Mouse (Mus musculus) forebrain, embryonic 14.5 days (tissue): Measurements from ENCODE around the gene Tbx5. TPM values are rescaled to one million over a fixed set of nuclear protein-coding genes. Genes with fewer than 3 reads are reported as not detected.

Experiments
- ATAC-seq: fragments of 200-750 bp; cut with Nextera tagmentation; 2 replicates; pipeline ENCODE4 v1.8.0; 2017; ENCODE audit warnings: mild to moderate bottlenecking, moderate library complexity
- DNase-seq: peaks from one replicate; pipeline ENCODE4 v3.0.0-alpha.2; 2015; ENCODE audit warnings: low spot score
- H3K27ac ChIP-seq: fragments of 300-500 bp; sonication (generic); 2 replicates; pipeline ENCODE4 v1.5.1; 2014; ENCODE audit warnings: low read depth, mild to moderate bottlenecking, control low read depth, low read length, moderate library complexity
- H3K27me3 ChIP-seq: fragments of 300-500 bp; sonication (generic); replicated peaks from 2 replicates; pipeline ENCODE4 v1.6.1; 2014; ENCODE audit warnings: low read length, control low read depth, mixed read lengths; ENCODE audit not compliant: control insufficient read depth, insufficient read depth
- H3K36me3 ChIP-seq: fragments of 300-500 bp; sonication (generic); 2 replicates; pipeline ENCODE4 v1.6.1; 2014; ENCODE audit warnings: low read length, control low read depth; ENCODE audit not compliant: control insufficient read depth, insufficient read depth
- H3K4me1 ChIP-seq: fragments of 300-500 bp; sonication (generic); 2 replicates; pipeline ENCODE4 v1.6.1; 2014; ENCODE audit warnings: antibody characterized with exemption, low read length, control low read depth; ENCODE audit not compliant: control insufficient read depth, insufficient read depth
- H3K4me2 ChIP-seq: fragments of 300-500 bp; sonication (generic); 2 replicates; pipeline ENCODE4 v1.6.1; 2014; ENCODE audit warnings: mild to moderate bottlenecking, control low read depth, low read length
- H3K4me3 ChIP-seq: fragments of 300-500 bp; sonication (generic); 2 replicates; pipeline ENCODE4 v1.5.1; 2014; ENCODE audit warnings: low read depth, low read length, control low read depth
- H3K9ac ChIP-seq: fragments of 300-500 bp; sonication (generic); 2 replicates; pipeline ENCODE4 v1.6.1; 2014; ENCODE audit warnings: mild to moderate bottlenecking, low read length, control low read depth, moderate library complexity
- H3K9me3 ChIP-seq: fragments of 300-500 bp; sonication (generic); replicated peaks from 2 replicates; pipeline ENCODE4 v1.6.1; 2016; ENCODE audit warnings: low read length, control low read depth, mixed read lengths; ENCODE audit not compliant: control insufficient read depth
- WGBS: fragments of 180-500 bp; shearing (Covaris S2); extraction: QIAGEN DNeasy Blood & Tissue Kit; methylation state at CpG from one replicate; pipeline ENCODE4 v1.1.7; 2014; 5-methylcytosine and 5-hydroxymethylcytosine counted together
- polyA plus RNA-seq: library from polyadenylated mRNA; unstranded; fragments of >200 nt; fragmentation: Nextera tagmentation; extraction: Ambion mirVana; gene quantifications from 2 replicates; pipeline ENCODE4 v1.2.1, GENCODE M21; 2014

Tbx5 gene
- polyA plus RNA-seq, 1 experiment from 2014 or later = 0.04 TPM

DNA sequence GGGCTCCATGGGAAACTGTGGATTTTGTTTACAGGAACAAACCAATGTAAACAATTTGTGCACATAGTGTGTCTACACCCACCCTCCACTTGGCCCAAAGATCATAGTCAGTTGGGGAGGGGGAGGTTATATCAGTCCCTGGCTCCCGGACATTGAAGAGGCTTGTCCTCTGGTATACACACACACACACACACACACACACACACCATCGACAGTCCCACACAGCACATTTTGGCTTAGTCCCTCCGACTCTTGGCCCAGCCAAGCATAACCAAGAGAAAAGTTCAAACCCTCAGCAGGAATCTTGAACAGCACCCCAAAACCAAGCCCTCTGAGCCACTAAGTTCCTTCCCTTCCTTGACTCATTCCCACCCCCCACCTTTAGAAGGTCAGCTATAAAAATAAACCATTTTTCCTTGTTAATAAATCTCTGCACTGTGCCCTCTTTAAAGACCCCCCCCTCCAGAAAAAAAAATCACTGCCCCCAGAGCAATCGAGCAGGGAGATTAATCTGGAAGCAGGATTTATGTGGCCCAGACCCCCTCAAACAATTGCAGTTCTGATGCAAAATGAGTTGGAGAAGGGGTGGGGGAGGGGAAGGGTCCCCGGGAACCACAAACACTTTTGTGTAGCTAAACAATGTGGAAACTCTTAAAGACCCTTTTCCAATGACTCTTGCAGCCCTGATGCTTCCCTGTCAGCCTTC, 33.6 kb upstream of the Tbx5 start:
- H3K27ac ChIP-seq = no peak overlapping the region
- no peaks in the 10 kb centered on the region for H3K9me3 ChIP-seq
- WGBS = 0% methylated on average over 5 of the region's 5 CpGs
- no peak overlapping the region for H3K4me3 ChIP-seq
- H3K9ac ChIP-seq = no peak overlapping the region
- no peak for ATAC-seq
- H3K27me3 ChIP-seq = peaks cover 98% of the 10 kb centered on the region
- H3K36me3 ChIP-seq = no peaks in the 10 kb centered on the region
- H3K4me2 ChIP-seq = no peak overlapping the region
- no peaks in the 10 kb centered on the region for H3K4me1 ChIP-seq
- no peak for DNase-seq

DNA sequence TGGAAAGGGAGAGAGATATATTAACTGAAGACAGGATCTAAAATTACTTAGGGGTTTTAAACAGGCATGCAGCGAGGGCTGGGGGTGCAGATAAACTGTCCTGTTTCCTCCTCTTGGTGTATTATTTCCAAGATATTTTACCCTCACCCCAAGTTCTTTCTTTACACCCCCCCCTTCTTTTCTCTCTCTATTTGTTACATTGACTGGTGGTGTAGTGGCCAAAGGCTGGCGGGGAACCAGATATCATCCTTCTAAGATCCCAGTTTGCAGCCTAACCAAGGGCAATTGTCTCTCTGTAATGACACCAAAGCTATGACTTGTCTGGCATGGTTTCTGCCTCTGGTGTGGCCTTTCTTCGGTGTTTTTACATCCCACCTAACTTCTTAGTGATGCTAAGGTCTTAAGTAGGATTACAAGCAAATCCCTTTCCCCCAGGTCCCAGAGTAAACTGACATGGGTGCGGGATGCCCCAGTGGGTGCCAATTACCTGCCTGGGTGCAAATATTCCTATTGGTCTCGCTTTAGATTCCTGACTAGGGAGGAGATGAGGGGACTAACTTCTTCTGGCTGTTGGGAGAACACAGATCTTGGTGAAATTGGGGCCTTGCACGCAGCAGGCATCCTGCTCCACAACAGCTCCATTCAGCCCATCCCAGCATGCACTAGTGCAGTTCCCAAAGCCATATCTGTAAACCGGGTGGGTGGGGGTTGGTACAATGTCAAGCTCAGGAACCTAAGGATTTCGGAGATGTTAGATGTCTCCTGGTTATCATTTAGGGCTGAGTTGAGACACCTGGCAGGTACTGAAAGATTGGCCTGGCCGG, 32.8 kb upstream of the Tbx5 start:
- under 1% methylated on average over 9 of the region's 9 CpGs for WGBS
- no peak overlapping the region for H3K9ac ChIP-seq
- H3K36me3 ChIP-seq = no peaks in the 10 kb centered on the region
- DNase-seq (no peak), ATAC-seq (no peak)
- H3K27me3 ChIP-seq = peaks cover 98% of the 10 kb centered on the region
- H3K4me3 ChIP-seq = no peak overlapping the region
- no peaks in the 10 kb centered on the region for H3K9me3 ChIP-seq
- H3K4me1 ChIP-seq = no peaks in the 10 kb centered on the region
- no peak overlapping the region for H3K4me2 ChIP-seq
- no peak overlapping the region for H3K27ac ChIP-seq

GRCm38 (mm10) chr5:119800243-119800665, 32.2 kb upstream of the Tbx5 start:
- no peaks in the 10 kb centered on the region for H3K36me3 ChIP-seq
- no peak overlapping the region for H3K27ac ChIP-seq
- H3K27me3 ChIP-seq = peaks cover 99% of the 10 kb centered on the region
- H3K4me3 ChIP-seq = no peak overlapping the region
- H3K9ac ChIP-seq = no peak overlapping the region
- no peak for ATAC-seq
- no peaks in the 10 kb centered on the region for H3K9me3 ChIP-seq
- WGBS = 0% methylated on average over 11 of the region's 11 CpGs
- H3K4me1 ChIP-seq = no peaks in the 10 kb centered on the region
- no peak overlapping the region for H3K4me2 ChIP-seq
- no peak for DNase-seq

DNA sequence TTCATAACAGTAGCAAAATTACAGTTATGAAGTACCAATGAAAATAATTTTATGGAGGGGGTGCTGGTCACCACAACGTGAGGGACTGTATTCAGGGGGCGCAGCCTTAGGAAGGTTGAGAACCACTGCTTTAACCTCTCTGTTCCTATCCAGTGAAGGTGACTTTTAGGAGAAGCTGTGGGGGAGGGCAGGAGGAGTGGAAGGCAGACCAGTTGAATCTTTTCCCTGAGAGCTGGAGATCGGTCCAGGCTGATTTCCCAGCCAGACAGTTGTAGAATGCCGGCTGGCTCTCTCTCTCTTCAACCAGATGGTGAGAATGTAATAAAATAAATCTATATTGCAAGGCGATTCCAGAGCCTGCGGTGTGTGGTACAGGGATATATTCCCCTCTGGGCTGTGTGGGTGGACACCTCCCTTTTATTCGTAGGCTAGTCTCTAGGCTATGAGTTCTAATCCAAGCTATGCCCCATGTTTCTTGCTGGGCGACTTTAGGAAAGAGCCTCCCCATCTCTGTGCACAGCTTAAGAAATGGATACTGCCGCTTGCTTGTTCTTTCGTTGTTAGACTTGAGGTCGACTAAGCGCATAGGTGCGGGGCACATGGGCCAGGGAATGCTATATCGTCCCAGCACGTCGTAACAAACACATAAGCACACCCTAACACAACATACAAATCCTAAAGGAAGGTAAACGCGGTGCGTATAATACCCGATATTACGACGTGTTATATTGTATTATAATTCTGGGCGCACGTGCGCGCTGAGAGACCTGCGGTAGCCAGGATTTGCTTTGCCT, 29.7 kb upstream of the Tbx5 start:
- Histone ChIP-seq H3K9ac (no peak overlapping the region), H3K4me2 (no peak overlapping the region), H3K9me3 (no peaks in the 10 kb centered on the region), H3K4me3 (no peak overlapping the region), H3K36me3 (no peaks in the 10 kb centered on the region), H3K4me1 (no peaks in the 10 kb centered on the region), H3K27me3 (peaks cover 98% of the 10 kb centered on the region), H3K27ac (no peak overlapping the region)
- DNase-seq (no peak), ATAC-seq (no peak)
- WGBS = 1% methylated on average over 27 of the region's 27 CpGs

DNA sequence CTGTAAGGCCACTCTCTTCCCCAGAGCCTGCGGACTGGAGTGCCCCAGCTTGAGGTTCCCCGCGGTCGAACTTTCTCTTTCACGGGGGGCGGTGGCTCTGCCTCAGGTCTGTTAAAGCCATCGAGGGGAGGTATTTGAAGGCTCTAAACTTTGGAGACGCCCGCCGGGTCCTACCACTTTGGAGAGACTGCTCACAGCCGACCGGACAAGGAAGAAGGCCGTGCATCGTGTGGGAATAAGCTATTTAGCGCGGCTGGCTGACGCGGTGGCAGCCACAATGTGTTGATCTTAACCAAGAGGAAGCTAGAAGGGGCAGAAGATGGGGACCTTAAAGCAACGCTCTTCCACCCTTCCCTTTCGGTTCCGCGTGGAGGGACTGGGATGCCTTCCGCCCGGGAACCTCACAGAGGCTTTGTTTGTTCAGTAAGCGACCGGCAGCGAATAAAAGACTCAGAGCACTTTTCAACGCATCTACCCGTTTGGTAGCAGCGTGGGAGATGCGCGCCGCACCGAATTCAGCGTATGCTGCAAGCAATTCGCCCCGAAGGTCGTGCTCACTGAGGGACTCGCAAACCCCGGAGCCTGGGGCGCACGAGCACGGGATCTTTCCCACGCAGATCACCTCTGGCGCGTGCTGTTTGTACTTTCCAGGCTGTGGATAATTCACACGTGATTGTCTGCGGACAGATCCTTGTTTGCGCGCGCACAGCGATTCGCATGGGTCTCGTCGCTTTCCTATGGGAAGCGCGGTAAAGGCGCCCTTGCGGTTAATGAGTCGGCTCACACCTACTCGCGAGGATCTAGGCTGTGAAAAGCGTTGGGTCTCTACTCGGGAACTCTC, 28.8 kb upstream of the Tbx5 start:
- no peak for ATAC-seq

GRCm38 (mm10) chr5:119804301-119805039, 28.0 kb upstream of the Tbx5 start:
- WGBS = under 1% methylated on average over 35 of the region's 35 CpGs
- no peak for ATAC-seq
- H3K4me2 ChIP-seq = no peak overlapping the region
- no peak overlapping the region for H3K9ac ChIP-seq
- no peak for DNase-seq
- no peak overlapping the region for H3K4me3 ChIP-seq
- H3K9me3 ChIP-seq = no peaks in the 10 kb centered on the region
- peaks cover 100% of the 10 kb centered on the region for H3K27me3 ChIP-seq
- H3K36me3 ChIP-seq = no peaks in the 10 kb centered on the region
- H3K27ac ChIP-seq = no peak overlapping the region
- no peaks in the 10 kb centered on the region for H3K4me1 ChIP-seq

More for the DNA sequence above, 28.8 kb upstream of the Tbx5 start:
- H3K27ac ChIP-seq = no peak overlapping the region
- no peak overlapping the region for H3K4me3 ChIP-seq
- no peaks in the 10 kb centered on the region for H3K9me3 ChIP-seq
- H3K9ac ChIP-seq = no peak overlapping the region
- WGBS = 1% methylated on average over 64 of the region's 64 CpGs
- H3K27me3 ChIP-seq = peaks cover 100% of the 10 kb centered on the region
- H3K4me2 ChIP-seq = no peak overlapping the region
- H3K4me1 ChIP-seq = no peaks in the 10 kb centered on the region
- no peak for DNase-seq
- no peaks in the 10 kb centered on the region for H3K36me3 ChIP-seq

GRCm38 (mm10) chr5:119805636-119806035, 26.8 kb upstream of the Tbx5 start:
- no peaks in the 10 kb centered on the region for H3K36me3 ChIP-seq
- WGBS = 2% methylated on average over 5 of the region's 5 CpGs
- ATAC-seq (no peak), DNase-seq (no peak)
- no peak overlapping the region for H3K27ac ChIP-seq
- no peaks in the 10 kb centered on the region for H3K9me3 ChIP-seq
- H3K9ac ChIP-seq = no peak overlapping the region
- peaks cover 98% of the 10 kb centered on the region for H3K27me3 ChIP-seq
- H3K4me1 ChIP-seq = no peaks in the 10 kb centered on the region
- H3K4me2 ChIP-seq = no peak overlapping the region
- H3K4me3 ChIP-seq = no peak overlapping the region

- H3K27ac ChIP-seq = no peak overlapping the region
- DNase-seq = no peak
- H3K4me1 ChIP-seq = no peaks in the 10 kb centered on the region
- no peaks in the 10 kb centered on the region for H3K36me3 ChIP-seq
- H3K4me2 ChIP-seq = no peak overlapping the region
- H3K4me3 ChIP-seq = no peak overlapping the region
- peaks cover 93% of the 10 kb centered on the region for H3K27me3 ChIP-seq
- no peaks in the 10 kb centered on the region for H3K9me3 ChIP-seq
- no peak for ATAC-seq
- no peak overlapping the region for H3K9ac ChIP-seq
Measured at GRCm38 (mm10) chr5:119806467-119806866, 26.0 kb upstream of the Tbx5 start.
